In the genomic region with DNA sequence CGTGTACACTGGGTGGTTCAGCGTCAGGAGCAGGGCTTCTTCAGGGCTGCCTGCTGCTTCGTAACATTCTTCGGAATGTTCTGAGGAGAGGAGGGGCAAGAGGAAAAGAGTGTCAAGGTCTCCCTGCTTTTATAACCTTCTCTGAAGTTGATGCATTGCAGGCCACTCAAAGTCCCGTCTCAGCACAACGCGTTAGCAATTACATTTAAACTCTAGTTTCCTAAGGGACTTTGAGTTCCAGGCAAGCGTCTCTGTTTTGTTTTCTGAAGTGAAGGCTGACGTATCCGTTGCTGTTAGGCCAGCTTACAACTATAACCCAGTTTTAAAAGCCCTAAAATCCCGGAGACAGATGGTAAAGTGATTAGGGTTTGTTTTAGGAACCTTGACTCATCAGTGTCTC, we compare ENCODE assay signal across 8 mouse cellular contexts. TPM values are rescaled to one million over a fixed set of nuclear protein-coding genes. Genes with fewer than 3 reads are reported as not detected.
DNase-seq lines count a peak whose midpoint lies in the region; ATAC-seq lines count a peak whose summit lies in the region.
"Had no signal": no experiment of that assay in that cellular context is flagged by ENCODE, and none has a peak within 500 bp of the region (broad histone marks: within the 10 kb centered on the region; RNA-seq: fewer than 3 reads in every experiment).

No protein-coding gene starts in this region.

- DNase-seq in layer of hippocampus, adult 11-12 months (ENCODE audit: low spot score): peak; percentile 17
- no peak for DNase-seq in layer of hippocampus, postnatal 36 days
- DNase-seq in adrenal gland, postnatal 36 days: peak; percentile 34 to 52
- peak; percentile 46 for DNase-seq in hindlimb bud, embryonic 11.5 days (ENCODE audit: extremely low spot score, low read depth, low spot score)
- DNase-seq in lung, postnatal 10 days: peak; percentile 3
- DNase-seq in liver: no peak
- DNase-seq: thymus, postnatal 36 days had no signal

- no peak for ATAC-seq in granulocyte monocyte progenitor cell, adult 5-6 weeks (replicated peaks; ENCODE audit: poor library complexity, severe bottlenecking)

RNA-seq across cellular contexts. Expression of a gene that starts 55.8 kb away (rescaled TPM):
- total RNA-seq in layer of hippocampus, postnatal 36 days (2021): 1 to 10 TPM; 7.2 to 8.6 TPM
- 100 to 1,000 TPM; 183 to 292 TPM for total RNA-seq in adrenal gland, postnatal 36 days (2021)
- 0.45 and 2.1 TPM in 2 replicates for total RNA-seq in granulocyte monocyte progenitor cell, adult 5-6 weeks (2014; fragmentation: Nextera tagmentation)
- total RNA-seq in granulocyte monocyte progenitor cell, adult 5-6 weeks (2017): 1.3 and 1.9 TPM in 2 replicates

Comparison
In these comparisons a context has a peak if more than half of its experiments do, and no peak if none do; other contexts are left out.
1. DNase-seq: peak in layer of hippocampus, adult 11-12 months (single experiment), adrenal gland, postnatal 36 days (2 of 2), hindlimb bud, embryonic 11.5 days (single experiment) and lung, postnatal 10 days (single experiment); none in layer of hippocampus, postnatal 36 days (0 of 2) and liver (single experiment).
2. RNA of a gene that starts 55.8 kb away (total RNA-seq): 183 to 292 TPM in adrenal gland, postnatal 36 days; 7.2 to 8.6 TPM in layer of hippocampus, postnatal 36 days and 0.45 to 2.1 TPM in granulocyte monocyte progenitor cell, adult 5-6 weeks; every median in the first group is over 10 times any median in the second.